Mouse (Mus musculus) G1E (cell line): ENCODE measurements around the gene Fcgr1.

Experiments used
- CTCF ChIP-seq: IDR thresholded peaks from 2 replicates; pipeline ENCODE4 v1.5.1; 2012; ENCODE audit warnings: low read depth, low read length, inconsistent platforms, mixed read lengths
- GATA1 ChIP-seq: IDR thresholded peaks from 2 replicates; pipeline ENCODE4 v1.6.1; 2012; ENCODE audit warnings: borderline replicate concordance, low read length, inconsistent platforms, mixed read lengths
- POLR2AphosphoS5 ChIP-seq: IDR thresholded peaks from 2 replicates; pipeline ENCODE4 v1.6.1; 2012; ENCODE audit warnings: low read depth, low read length, inconsistent platforms; ENCODE audit not compliant: insufficient replicate concordance
- TAL1 ChIP-seq: conservative IDR thresholded peaks from 2 replicates; pipeline ENCODE4 v1.6.1; 2012; ENCODE audit warnings: low read depth, low read length, inconsistent platforms, mixed read lengths

DNA sequence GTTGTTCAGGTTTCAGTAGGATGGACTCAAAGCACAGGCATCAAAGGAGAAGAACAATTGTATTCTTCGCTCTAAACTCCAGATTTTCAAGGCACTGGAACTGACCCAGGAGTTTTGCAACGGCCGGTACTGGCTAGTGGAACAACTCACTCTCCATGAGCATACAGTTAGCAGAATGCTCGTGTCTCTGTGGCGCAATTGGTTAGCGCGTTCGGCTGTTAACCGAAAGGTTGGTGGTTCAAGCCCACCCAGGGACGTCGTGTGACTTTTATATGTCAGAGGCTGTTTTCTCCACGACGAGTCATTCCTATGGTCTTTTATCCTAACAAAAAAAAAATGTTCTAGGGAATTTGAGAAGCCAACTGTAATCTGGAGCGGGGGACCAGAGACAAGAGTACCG lies 28.1 kb upstream of the Fcgr1 start:
- TF ChIP-seq TAL1 (no peak), CTCF (no peak), POLR2AphosphoS5 (no peak), GATA1 (no peak)
